Mouse (Mus musculus) limb, embryonic 13.5 days (tissue): Measurements from ENCODE around the gene Slc3a2. TPM values are rescaled to one million over a fixed set of nuclear protein-coding genes. Genes with fewer than 3 reads are reported as not detected.

ENCODE experiments used
- ATAC-seq: fragments of 200-750 bp; cut with Nextera tagmentation; 2 replicates; pipeline ENCODE4 v1.8.0; 2017; ENCODE audit warnings: low read depth, moderate number of reproducible peaks, moderate TSS enrichment; ENCODE audit not compliant: low FRiP score
- H3K27ac ChIP-seq: fragments of 300-500 bp; sonication (generic); 2 replicates; pipeline ENCODE4 v1.5.1; 2015; ENCODE audit warnings: inconsistent platforms, mild to moderate bottlenecking, moderate library complexity
- H3K27me3 ChIP-seq: fragments of 300-500 bp; sonication (generic); 2 replicates; pipeline ENCODE4 v1.6.1; 2015; ENCODE audit warnings: mild to moderate bottlenecking, inconsistent platforms
- H3K36me3 ChIP-seq: fragments of 300-500 bp; sonication (generic); 2 replicates; pipeline ENCODE4 v1.6.1; 2015; ENCODE audit warnings: inconsistent platforms, mild to moderate bottlenecking, moderate library complexity
- H3K4me1 ChIP-seq: fragments of 300-500 bp; sonication (generic); 2 replicates; pipeline ENCODE4 v1.6.1; 2015; ENCODE audit warnings: inconsistent platforms
- H3K4me2 ChIP-seq: fragments of 300-500 bp; sonication (generic); replicated peaks from 2 replicates; pipeline ENCODE4 v1.6.1; 2015; ENCODE audit warnings: inconsistent platforms, mild to moderate bottlenecking, moderate library complexity
- H3K4me3 ChIP-seq: fragments of 300-500 bp; sonication (generic); 2 replicates; pipeline ENCODE4 v1.5.1; 2015; ENCODE audit warnings: moderate library complexity, mild to moderate bottlenecking, inconsistent platforms
- H3K9ac ChIP-seq: fragments of 300-500 bp; sonication (generic); 2 replicates; pipeline ENCODE4 v1.6.1; 2015; ENCODE audit warnings: mild to moderate bottlenecking, inconsistent platforms
- H3K9me3 ChIP-seq: fragments of 300-500 bp; sonication (generic); 2 replicates; pipeline ENCODE4 v1.6.1; 2016; ENCODE audit warnings: inconsistent platforms
- WGBS: fragments of 180-500 bp; shearing (Covaris S2); methylation state at CpG from one replicate; pipeline ENCODE4 v1.1.7; 2015; 5-methylcytosine and 5-hydroxymethylcytosine counted together
- microRNA-seq: library from miRNA; unstranded; fragments of <30 nt; microRNA quantifications from one replicate; pipeline ENCODE4, GENCODE M21; 2016
- polyA plus RNA-seq: library from polyadenylated mRNA; unstranded; fragments of >200 nt; fragmentation: Nextera tagmentation; extraction: Ambion mirVana; gene quantifications from 2 replicates; pipeline ENCODE4 v1.2.1, GENCODE M21; 2015

Gene Slc3a2
- polyA plus RNA-seq, 1 experiment from 2014 or later = 103 TPM

DNA sequence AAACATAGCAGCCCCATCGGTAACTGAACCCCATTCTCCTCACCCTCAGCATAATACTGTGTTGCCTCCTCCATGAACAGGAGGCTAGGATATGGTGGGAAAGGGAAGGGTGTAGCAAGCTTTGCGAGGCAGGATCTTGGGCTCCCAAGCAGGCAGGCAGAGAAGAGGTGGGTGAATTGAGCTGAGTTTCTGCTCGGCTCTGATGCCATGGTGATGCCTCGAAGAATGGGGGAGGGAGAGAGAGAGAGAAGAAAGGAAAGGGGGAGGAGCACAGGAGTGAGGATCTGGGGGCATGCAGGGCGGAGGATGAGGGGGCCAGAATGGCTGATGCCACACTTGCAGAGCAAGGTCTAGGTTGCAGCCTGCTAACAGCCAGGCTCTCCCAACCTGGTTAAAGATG lies 57.4 kb downstream of the Slc3a2 start:
- no peak for ATAC-seq
- Histone ChIP-seq H3K9me3 (no peaks in the 10 kb centered on the region), H3K36me3 (no peaks in the 10 kb centered on the region), H3K4me1 (peaks cover 24% of the 10 kb centered on the region; the same call in 1 of the 2 replicates), H3K27me3 (peaks cover 19% of the 10 kb centered on the region), H3K4me2 (no peak overlapping the region; the same call in 1 of the 2 replicates), H3K27ac (no peak overlapping the region), H3K9ac (no peak overlapping the region), H3K4me3 (no peak overlapping the region)
- 70% methylated on average over 5 of the region's 5 CpGs for WGBS

DNA sequence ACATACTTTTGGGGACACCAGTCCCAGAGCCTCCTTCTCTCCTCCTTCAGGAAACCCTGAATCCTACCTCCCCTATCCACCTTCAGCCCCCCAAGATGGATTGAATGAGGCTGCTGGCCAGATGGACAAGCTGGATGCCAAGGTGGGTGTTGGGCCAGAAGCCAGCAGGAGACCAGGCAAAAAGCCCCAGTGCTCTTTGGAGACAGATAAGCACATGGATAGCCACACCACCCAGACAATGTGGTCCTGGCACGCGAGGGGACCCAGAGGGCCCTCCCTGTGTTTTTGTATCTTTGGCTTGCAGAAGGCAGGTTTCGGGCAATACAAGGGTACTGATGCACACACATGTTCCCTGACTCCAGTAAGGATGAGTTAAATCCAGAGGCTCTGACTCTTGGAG lies 58.3 kb downstream of the Slc3a2 start:
- Histone ChIP-seq H3K4me3 (0 out of 2 replicates have a peak overlapping the region, but pooled peaks have one; percentile 26), H3K36me3 (no peaks in the 10 kb centered on the region), H3K9me3 (no peaks in the 10 kb centered on the region), H3K9ac (no peak overlapping the region), H3K4me2 (peak overlapping the region; percentile 51), H3K4me1 (peaks cover 24% of the 10 kb centered on the region; the same call in 1 of the 2 replicates), H3K27me3 (peaks cover 20% of the 10 kb centered on the region), H3K27ac (no peak overlapping the region)
- no peak for ATAC-seq
- WGBS = 91% methylated on average over 3 of the region's 3 CpGs

DNA sequence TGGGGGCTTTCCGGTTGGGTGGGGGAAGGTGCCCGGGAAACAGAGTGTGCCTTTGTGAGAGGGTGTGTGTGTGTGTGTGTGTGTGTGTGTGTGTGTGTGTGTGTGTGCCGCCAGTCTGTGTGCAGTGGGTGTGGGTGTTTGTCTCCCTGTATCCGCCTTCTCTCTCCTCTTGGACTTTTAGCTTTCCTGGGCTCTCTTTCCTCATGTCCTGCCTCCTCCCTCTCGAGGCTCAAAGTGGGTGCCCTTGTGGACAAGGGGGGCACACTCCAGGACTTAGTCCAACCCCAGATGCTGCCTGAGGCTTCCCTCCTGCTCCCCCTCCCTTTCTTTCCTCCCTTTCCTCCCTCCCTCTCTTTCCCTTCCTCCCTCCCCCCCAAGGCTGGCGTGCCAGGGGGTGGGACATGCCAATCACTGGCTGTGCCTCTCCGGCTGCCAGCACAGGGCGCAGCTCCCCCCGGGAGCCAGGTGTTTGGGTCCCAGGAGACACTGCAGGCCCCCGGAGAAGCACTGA lies 59.2 kb downstream of the Slc3a2 start:
- peak overlapping the region; percentile 43; the same call in 1 of the 2 replicates for H3K9ac ChIP-seq
- peaks cover 20% of the 10 kb centered on the region for H3K27me3 ChIP-seq
- WGBS = 38% methylated on average over 8 of the region's 10 CpGs
- H3K4me2 ChIP-seq = peak overlapping the region; percentile 51
- no peaks in the 10 kb centered on the region for H3K9me3 ChIP-seq
- H3K4me1 ChIP-seq = peaks cover 24% of the 10 kb centered on the region; the same call in 1 of the 2 replicates
- no peak for ATAC-seq
- H3K4me3 ChIP-seq = peak overlapping the region; percentile 26
- no peak overlapping the region for H3K27ac ChIP-seq
- H3K36me3 ChIP-seq = no peaks in the 10 kb centered on the region

DNA sequence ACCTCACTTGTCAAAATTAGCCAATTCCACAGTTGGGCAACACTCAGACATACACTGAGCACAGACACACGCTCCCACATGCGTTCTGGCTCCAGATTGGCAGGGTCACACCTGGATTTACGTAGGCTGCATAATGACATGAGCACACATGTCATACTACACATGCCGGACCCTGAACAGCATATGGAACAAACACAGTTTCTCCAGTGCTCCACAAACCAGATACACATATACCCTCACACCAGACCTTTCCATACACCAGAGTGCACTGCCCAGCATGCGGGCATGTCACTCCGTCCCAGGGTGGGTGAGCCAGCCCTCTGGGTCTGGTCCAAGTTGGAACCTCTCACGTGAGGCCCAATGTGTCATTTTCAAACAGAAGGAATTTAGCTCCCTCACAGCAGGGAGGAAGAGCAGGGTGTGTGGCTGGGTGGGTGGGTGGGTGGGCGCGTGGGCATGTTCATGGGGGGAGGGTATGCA lies 59.8 kb downstream of the Slc3a2 start, which contains the start of gene Chrm1:
TSS of gene Chrm1 (plus strand) at position 430 of the 480 bp plus-strand sequence.
- Histone ChIP-seq H3K4me1 (peaks cover 24% of the 10 kb centered on the region; the same call in 1 of the 2 replicates), H3K4me2 (peak within 1 kb of the TSS; percentile 92), H3K27ac (no peak within 1 kb of the TSS), H3K4me3 (peak within 1 kb of the TSS; percentile 49), H3K9me3 (no peaks in the 10 kb centered on the region), H3K27me3 (peaks cover 20% of the 10 kb centered on the region), H3K36me3 (no peaks in the 10 kb centered on the region), H3K9ac (peak within 1 kb of the TSS; percentile 43; the same call in 1 of the 2 replicates)
- WGBS = 68% methylated on average over 9 of the region's 9 CpGs
- no peak for ATAC-seq

DNA sequence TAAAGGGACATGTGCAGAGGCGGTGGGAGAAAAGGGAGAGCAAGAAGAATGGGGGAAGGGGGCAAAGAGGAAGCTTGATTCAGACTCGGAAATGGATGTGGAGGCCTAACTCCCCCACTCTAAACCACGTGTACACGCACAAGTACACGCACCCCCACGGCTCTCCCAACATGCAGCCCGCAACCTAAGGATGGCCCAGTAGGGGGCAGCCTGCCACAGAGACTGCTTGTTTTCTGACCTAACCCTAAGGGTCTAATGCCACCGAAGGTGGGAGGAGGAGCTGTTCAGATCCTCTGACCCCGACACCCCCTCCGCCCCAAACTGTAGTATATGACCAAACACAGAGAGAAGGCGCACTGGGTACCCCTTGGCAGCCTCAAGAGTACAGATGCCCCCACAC lies 60.8 kb downstream of the Slc3a2 start:
- WGBS = 4% methylated on average over 11 of the region's 11 CpGs
- Histone ChIP-seq H3K9me3 (no peaks in the 10 kb centered on the region), H3K27me3 (peaks cover 20% of the 10 kb centered on the region), H3K4me2 (peak overlapping the region; percentile 92), H3K9ac (no peak overlapping the region; the same call in 1 of the 2 replicates), H3K36me3 (no peaks in the 10 kb centered on the region), H3K27ac (no peak overlapping the region), H3K4me3 (peak overlapping the region; percentile 49), H3K4me1 (peaks cover 24% of the 10 kb centered on the region; the same call in 1 of the 2 replicates)
- ATAC-seq = no peak

DNA sequence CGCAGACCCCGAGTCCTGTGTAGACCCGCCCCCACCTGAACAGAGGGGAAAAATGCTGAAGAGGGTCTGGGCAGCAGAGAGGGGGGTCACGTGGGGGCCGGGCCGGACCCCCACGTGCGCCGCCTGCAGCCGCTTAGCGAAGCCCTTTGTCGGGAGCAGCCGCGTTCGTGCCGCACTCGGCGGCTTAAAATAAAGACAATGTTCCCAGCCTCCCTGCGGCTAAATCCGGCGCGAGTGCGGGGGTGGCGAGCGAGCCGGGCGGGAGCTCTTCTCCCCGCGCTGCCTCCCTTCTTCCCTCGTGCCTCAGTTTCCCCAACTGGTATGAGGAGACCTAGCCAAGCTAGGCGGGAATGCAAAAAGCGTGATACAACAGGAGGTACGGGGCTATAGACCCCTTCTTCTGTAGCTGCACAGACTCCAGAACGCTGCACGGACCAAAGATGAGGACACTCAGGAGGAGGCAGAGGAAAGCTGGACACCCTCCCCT lies 61.3 kb downstream of the Slc3a2 start:
- peak overlapping the region; percentile 49 for H3K4me3 ChIP-seq
- peak overlapping the region; percentile 67 for H3K9ac ChIP-seq
- ATAC-seq = peak; percentile 67
- H3K27me3 ChIP-seq = peaks cover 20% of the 10 kb centered on the region
- H3K4me1 ChIP-seq = peaks cover 24% of the 10 kb centered on the region; the same call in 1 of the 2 replicates
- H3K4me2 ChIP-seq = peak overlapping the region; percentile 92
- H3K36me3 ChIP-seq = no peaks in the 10 kb centered on the region
- WGBS = 2% methylated on average over 35 of the region's 35 CpGs
- H3K27ac ChIP-seq = no peak overlapping the region
- no peaks in the 10 kb centered on the region for H3K9me3 ChIP-seq

Small RNA genes within 50 kb of the gene (microRNA-seq; reads per million reads assigned to microRNA genes)
- not detected for gene Mir6992

Other genes with a start within 250 kb of the Slc3a2 start
- 0.05 TPM in 1 of 2 replicates, not detected in the other for gene Slc22a8, start 132.1 kb downstream of the Slc3a2 start, polyA plus RNA-seq
- not detected in 2 replicates for gene Slc22a6, start 105.3 kb downstream of the Slc3a2 start, polyA plus RNA-seq
- gene Chrm1, start 59.6 kb downstream of the Slc3a2 start, polyA plus RNA-seq = 0.71 and 1.0 TPM in 2 replicates
- 98.7 TPM in 2 replicates for gene Wdr74, start 12.5 kb upstream of the Slc3a2 start, polyA plus RNA-seq
- 2.1 TPM in 2 replicates for gene 1700092M07Rik, start 17.3 kb upstream of the Slc3a2 start, polyA plus RNA-seq
- 194 and 205 TPM in 2 replicates for gene Stx5a, start 18.0 kb upstream of the Slc3a2 start, polyA plus RNA-seq
- gene Nxf1, start 33.7 kb upstream of the Slc3a2 start, polyA plus RNA-seq = 214 and 217 TPM in 2 replicates
- gene Tmem223, start 47.6 kb upstream of the Slc3a2 start, polyA plus RNA-seq = 211 and 232 TPM in 2 replicates
- gene Tmem179b, start 51.1 kb upstream of the Slc3a2 start, polyA plus RNA-seq = 62.7 and 66.2 TPM in 2 replicates
- gene Taf6l, start 63.0 kb upstream of the Slc3a2 start, polyA plus RNA-seq = 31.9 and 32.8 TPM in 2 replicates
- 183 and 185 TPM in 2 replicates for gene Polr2g, start 75.2 kb upstream of the Slc3a2 start, polyA plus RNA-seq
- 6.0 and 6.7 TPM in 2 replicates for gene Zbtb3, start 79.2 kb upstream of the Slc3a2 start, polyA plus RNA-seq
- gene Ttc9c, start 96.0 kb upstream of the Slc3a2 start, polyA plus RNA-seq = 67.1 and 73.4 TPM in 2 replicates
- 5.9 and 6.3 TPM in 2 replicates for gene Hnrnpul2, start 96.6 kb upstream of the Slc3a2 start, polyA plus RNA-seq
- gene AC129217.1, start 106.4 kb upstream of the Slc3a2 start, polyA plus RNA-seq = not detected in 2 replicates
- 45.2 and 49.3 TPM in 2 replicates for gene Bscl2, start 114.1 kb upstream of the Slc3a2 start, polyA plus RNA-seq
- gene Gng3, start 115.8 kb upstream of the Slc3a2 start, polyA plus RNA-seq = 8.7 and 8.8 TPM in 2 replicates
- gene Lrrn4cl, start 127.4 kb upstream of the Slc3a2 start, polyA plus RNA-seq = 0.75 and 0.93 TPM in 2 replicates
- gene Ubxn1, start 148.1 kb upstream of the Slc3a2 start, polyA plus RNA-seq = 179 TPM in 2 replicates
- gene Uqcc3, start 157.6 kb upstream of the Slc3a2 start, polyA plus RNA-seq = 66.7 and 70.4 TPM in 2 replicates
- 93.0 and 93.2 TPM in 2 replicates for gene Lbhd1, start 160.4 kb upstream of the Slc3a2 start, polyA plus RNA-seq
- not detected in 2 replicates for gene Gm49403, start 160.6 kb upstream of the Slc3a2 start, polyA plus RNA-seq
- gene 1810009A15Rik, start 165.5 kb upstream of the Slc3a2 start, polyA plus RNA-seq = 94.0 and 96.6 TPM in 2 replicates
- not detected in 2 replicates for gene Gm49416, start 165.6 kb upstream of the Slc3a2 start, polyA plus RNA-seq
- gene Ints5, start 169.6 kb upstream of the Slc3a2 start, polyA plus RNA-seq = 39.6 and 43.3 TPM in 2 replicates
- gene Ganab, start 174.7 kb upstream of the Slc3a2 start, polyA plus RNA-seq = 102 and 112 TPM in 2 replicates
- gene B3gat3, start 197.0 kb upstream of the Slc3a2 start, polyA plus RNA-seq = 49.9 and 53.0 TPM in 2 replicates
- gene Rom1, start 206.0 kb upstream of the Slc3a2 start, polyA plus RNA-seq = 3.2 and 3.7 TPM in 2 replicates
- gene Eml3, start 206.2 kb upstream of the Slc3a2 start, polyA plus RNA-seq = 36.9 and 37.2 TPM in 2 replicates
- gene Mta2, start 218.5 kb upstream of the Slc3a2 start, polyA plus RNA-seq = 192 and 193 TPM in 2 replicates
- 35.6 and 36.5 TPM in 2 replicates for gene Tut1, start 230.5 kb upstream of the Slc3a2 start, polyA plus RNA-seq
- gene Eef1g, start 243.7 kb upstream of the Slc3a2 start, polyA plus RNA-seq = 508 and 512 TPM in 2 replicates